Mouse (Mus musculus): Measurements from ENCODE around the gene Col1a1.

DNA sequence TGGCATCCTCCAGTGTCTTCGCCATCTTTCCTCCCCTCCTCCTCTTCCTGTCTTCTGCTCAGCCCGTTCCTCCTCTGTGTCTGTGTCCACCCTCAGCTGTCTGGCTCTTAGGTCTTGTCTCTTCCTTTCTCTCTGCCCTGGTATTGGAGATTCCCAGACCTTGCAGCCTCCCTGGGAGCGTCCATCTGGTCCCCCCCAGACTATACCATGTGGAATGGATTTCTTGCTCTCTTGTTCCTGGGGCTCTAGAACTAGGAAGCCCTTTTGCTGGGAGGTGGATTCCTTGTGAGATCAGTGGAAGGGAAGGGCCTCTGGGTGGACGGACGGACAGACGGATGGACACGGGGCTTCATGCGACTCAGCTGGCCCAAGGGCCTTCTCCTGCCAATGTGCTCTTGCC is 60.1 kb downstream of the Col1a1 start:
- TF ChIP-seq POLR2A (IDR thresholded peaks at IDR 0.05; ENCODE audit: low read depth, low read length): no peak
- no peak for TF ChIP-seq CTCF (IDR thresholded peaks at IDR 0.05; ENCODE audit: borderline replicate concordance, insufficient read depth, low read length)

Measured in embryonic fibroblast, embryonic 13.5 days (primary cell).